Mouse (Mus musculus): ENCODE measurements at regions not wholly inside any gene's neighbourhood (a gene's known extent, or its start where the extent isn't known, plus 50 kb on each side); places are given as distances from the start of the nearest gene placed in this dataset.

DNA sequence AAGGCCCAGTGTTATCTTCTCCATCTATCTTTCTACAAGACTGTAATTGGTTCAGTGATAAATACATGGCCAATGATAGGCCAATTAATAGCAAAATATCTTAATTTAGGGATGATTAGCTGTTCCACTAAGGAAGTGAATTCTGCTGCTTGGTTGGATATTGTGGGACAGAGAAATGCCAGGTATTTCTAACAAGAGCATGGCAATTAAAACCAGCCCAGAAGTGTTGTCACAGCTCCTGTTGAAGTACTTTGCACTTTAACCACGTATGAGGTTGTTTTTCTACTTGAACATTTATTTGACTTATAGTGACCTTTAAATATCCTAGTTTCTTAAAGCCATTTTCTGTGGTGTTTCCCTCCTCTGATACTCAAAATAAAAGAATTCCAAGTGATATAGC, 65.7 kb upstream of the Acsl4 start:
- no peak for DNase-seq (ENCODE audit: low read depth, low spot score)

DNA sequence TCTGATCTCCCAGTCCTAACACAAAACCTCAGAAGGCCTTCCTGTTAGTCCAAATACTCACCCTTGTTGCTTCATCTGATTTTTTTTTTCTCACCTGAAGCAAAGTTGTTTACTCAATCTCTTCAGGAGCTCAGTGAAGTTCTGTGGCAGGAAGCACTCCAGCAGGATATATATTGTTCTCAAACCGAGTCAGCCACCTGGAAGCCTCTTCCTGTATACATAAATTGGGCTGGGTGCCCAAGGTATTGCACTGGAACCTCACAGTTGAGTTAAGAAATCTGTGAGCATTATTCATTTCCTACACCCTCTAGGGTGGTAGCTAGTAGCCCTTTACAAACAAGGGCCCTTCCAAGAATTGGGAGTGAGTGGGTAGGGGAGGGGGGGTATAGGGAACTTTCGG, 73.8 kb upstream of the Acsl4 start:
- DNase-seq (ENCODE audit: low read depth, low spot score): no peak

DNA sequence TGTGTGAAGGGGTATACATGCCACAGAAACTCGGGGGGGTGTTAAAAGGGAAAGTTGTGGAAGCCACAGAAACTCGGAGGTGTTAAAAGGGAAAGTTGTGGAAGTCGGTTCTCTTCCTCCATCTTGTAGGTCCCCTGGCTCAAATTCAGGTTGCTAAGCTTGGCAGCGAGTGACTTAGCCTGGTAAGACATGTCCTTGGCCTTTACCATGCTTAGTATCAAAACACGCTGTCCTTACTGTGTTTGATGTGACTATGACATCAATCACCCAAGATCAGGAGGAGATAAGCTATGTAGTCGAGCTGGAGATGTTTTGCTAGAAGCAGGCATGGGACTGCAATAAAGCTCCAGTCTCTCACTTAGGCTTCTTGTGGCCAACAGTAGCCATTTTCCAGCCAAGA, 74.4 kb upstream of the Acsl4 start:
- no peak for DNase-seq (ENCODE audit: low read depth, low spot score)

DNA sequence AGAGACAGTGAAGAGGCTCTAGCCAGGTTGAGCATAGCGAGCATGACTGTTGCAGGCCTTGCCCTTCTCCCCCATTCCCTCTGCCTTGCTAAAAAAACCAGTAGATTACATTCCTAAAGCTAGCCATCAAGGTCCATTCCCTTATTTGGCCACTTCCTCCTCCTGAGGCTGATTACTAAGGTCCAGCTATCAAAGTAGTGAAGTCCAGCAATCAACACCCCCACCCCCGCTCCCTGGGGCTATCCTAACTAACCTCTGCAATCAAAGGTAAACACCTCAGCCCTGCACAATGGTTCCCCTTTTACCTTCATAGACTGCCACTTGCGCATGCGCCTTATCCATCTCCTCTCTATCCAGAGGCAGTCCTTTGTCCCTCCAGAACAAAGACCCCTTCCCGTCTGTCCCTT, 77.5 kb upstream of the Acsl4 start:
- no peak for DNase-seq (ENCODE audit: low read depth, low spot score)

DNA sequence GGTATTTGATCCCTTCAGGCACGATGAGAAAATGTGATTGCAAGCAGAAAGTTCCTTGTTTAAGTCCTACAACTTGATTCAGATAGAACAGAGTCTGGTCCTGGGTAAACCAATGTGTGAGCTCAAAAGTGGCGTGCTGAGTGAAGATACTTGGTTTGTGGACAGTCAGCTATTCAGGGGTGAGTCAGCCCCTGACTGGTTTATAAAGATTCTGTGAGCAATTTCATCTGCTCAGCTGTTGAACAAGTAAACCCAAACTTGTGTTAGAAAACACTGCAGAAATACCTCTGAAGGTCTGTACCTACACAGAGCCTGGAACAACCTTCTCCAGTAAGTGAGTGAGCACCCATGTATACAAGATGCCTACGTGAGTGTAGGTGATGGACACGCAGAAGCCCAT, 78.1 kb upstream of the Acsl4 start:
- DNase-seq (ENCODE audit: low read depth, low spot score): no peak

DNA sequence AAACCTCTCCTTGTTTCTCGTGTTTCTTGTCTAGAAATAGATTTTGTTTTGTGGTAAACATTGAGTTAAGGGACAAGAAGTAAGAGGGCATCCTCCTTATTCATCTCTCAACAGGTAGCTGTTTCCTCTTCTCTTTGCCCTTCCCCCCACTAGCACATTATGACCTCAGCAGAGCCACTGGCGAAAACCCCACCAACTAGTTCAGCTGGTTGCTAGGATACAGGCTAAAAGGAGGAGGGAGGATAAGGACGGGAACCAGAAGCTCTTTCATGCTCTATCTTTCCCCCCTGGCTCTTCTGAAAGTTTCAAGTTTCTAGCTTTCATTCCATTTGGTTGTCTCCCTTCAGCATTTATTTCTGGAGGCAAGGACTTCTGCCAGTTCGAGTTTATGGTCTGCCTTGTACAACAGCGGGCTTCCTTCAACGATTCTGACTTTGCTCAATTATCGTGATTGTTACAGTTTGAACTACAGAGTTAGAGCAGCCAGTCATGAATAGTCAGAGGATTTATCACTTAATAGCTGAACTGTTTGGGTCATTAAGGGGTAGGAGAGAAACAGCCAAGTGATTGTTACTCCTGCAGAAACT, 78.8 kb upstream of the Acsl4 start:
- peak; percentile 4 for DNase-seq (ENCODE audit: low read depth, low spot score)

DNA sequence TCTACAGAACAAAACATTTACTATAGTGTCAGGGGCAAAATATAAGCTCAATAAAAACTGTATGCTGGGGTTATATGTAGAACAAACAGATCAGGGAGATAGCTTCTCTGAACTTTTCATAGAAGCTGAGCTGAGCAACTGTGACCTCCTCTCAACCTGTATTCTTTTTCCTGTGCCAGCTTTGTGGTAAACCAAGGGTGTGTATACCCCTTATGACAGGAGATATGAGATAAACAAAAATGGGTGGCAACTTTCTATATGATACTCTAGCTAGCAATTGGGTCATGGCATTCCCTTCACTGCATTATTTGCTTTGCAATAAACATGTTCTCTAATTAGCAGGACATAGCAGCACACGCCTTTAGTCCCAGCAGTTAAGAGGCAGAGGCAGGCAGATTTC, 79.7 kb upstream of the Acsl4 start:
- no peak for DNase-seq (ENCODE audit: low read depth, low spot score)

DNA sequence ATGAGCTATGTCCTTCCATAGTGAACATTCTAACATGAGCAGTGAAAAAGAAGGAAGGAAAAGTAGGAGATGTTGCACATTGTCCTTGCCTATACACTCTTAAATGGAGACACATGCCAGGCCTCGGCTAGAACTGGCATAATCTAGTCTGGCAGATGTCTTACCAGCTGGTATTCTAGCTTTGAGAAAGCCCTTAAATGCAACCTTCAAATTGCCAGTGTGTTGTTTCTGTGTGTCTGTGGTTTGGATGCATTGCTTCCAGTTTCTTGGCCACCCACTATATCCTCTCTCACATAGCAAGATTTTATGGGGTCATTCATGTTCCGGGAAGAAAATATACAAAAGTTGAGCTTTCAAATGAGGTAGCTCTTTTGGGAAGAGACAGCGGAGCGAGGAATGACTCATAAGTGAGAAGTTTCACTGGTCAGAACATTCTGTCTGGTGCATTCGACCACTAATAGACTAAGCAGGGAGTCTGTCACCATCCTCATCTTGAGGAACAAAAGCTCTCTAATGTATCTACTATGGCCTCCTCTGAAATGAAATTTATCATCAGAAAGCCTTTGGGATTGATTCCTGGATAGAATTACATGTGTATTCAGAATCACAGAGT, 91.0 kb upstream of the Acsl4 start:
- peak; percentile 65 for DNase-seq (ENCODE audit: low read depth, low spot score)

DNA sequence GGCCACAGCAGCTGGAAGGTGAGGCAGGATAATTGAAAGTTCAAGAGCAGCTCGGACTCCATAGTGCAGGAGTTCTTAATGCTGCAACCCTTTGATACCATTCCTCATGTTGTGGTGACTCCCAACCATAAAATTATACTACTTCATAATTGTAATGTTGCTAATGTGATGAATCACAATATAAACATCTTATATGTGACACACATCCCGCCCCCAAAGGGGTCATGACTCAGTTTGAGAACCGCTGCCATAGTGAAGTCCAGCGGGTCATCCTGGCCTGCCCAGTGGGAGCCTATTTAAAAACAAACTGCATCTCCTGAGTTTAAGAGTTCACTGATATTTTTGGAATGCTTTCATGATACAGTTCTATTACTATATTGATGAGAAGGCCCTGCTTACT, 97.7 kb upstream of the Acsl4 start:
- no peak for DNase-seq (ENCODE audit: low read depth, low spot score)

DNA sequence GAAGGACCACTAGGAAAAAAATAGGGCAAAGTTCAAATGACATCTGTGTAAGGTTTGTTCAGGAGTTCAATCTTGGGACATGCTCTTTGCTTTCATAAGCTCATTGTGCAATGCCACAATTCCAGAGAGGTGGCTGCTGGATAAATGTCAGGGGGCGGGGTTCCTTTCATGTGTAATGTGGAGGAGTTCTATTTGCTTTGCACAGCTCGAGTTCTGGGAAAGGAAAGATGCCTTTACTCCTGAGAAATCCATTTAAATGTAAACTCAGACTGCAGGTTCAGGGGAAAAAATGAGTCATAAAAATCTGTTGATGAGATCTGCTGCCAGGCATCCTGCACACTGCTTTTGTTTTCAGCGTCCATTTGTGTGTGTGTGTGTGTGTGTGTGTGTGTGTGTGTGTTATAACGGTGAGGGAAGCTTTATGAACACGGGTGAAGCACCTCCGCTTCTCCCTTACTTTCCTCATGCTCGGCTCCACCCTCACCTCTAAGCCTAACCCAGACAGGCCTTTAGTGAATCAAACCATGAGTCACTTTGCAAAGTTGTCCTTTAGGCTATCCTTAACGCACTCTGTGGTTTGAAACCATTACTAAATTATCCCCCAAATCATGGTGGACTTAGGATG, 99.9 kb upstream of the Acsl4 start:
- DNase-seq (ENCODE audit: low read depth, low spot score): peak; percentile 63

DNA sequence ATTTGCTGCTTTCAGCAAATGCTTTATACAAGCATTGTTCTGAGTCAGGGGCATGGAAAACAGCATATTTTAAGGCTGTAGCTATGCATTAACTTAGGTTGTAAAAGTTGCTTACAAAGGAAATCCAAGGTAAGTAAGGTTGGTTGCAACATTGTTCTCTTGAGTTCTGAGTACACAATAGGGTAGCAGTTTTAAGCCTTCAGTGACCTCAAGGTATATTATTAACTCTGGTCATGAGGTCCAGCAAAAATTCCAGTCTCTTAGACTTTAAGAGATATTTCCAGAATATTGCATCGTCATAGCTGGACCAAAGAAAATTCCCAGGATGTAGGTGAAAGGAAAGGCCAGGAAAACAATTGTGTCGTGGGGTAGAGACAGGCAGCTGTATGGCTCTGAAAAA, 110.8 kb upstream of the Acsl4 start:
- DNase-seq (ENCODE audit: low read depth, low spot score): no peak

DNA sequence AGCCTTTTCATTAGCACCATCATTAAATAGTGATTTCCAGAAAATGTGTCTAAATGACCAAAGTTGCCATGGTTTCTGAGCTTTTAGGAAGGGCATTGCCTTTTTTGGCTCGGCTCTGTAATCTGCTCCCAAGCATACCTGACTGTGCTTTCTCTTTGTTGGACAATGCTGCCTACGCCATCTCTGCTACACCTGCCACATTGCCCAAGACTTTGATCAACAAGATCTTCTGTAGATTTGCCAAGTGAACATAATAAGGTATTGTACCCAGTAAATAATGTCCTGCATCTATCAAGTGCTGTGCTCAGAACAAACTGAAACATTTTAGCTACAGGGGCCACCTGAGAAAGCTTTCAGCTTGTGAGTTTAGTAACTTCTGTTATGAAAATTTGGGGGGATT, 114.6 kb upstream of the Acsl4 start:
- DNase-seq (ENCODE audit: low read depth, low spot score): no peak

DNA sequence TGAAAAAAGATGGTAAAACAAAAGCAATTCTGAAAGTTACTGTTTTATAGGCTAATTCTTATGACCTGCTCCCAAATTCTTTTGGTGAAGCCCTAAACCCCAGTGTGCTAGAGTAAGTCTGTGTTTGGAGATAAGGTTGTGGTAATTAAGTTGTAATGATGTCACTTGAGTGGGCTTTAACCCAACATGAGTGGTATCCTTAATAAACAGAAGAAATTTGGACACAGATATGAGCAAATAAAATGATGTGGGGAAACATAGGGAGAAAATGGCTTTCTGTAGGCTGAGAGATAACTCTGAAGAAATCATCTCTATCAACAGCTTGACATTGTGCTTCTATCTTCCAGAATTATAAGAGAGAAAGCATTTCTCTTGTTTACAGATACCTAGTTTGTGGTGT, 117.1 kb upstream of the Acsl4 start:
- DNase-seq (ENCODE audit: low read depth, low spot score): no peak

DNA sequence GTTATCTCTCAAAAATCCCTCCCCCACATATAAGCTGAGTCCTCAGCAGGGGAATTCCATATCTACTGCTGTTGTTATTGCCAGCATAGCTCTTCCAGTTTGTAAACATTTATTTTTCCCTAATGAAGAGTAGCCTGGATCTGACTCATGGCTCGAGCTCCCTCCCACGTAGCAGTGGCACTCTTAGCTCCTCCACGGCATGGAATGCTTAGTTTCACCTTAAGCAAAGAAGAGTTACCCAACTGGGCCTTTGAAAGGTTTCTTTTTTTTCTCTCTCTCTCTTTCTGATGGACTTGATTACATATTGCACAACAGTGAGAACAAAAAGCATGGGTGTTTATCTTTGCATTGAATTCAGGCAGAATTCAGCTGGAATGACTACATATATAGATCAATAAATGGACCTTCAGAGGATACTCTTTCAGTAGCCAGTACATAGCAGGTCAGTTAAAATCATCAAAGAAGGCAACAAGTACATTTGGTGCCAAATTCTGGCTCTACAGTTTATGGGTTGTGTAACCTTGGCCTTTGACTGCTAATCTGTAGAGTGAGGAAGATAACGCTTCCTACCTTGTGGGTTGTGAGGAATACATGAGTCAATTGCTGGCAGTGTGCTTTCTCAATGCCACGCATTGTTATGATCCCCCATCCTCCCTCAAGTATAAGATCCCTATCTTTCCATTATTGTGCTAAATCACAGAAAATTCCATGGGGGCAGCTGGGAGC, 126.2 kb upstream of the Acsl4 start:
- no peak for DNase-seq (ENCODE audit: low read depth, low spot score)

DNA sequence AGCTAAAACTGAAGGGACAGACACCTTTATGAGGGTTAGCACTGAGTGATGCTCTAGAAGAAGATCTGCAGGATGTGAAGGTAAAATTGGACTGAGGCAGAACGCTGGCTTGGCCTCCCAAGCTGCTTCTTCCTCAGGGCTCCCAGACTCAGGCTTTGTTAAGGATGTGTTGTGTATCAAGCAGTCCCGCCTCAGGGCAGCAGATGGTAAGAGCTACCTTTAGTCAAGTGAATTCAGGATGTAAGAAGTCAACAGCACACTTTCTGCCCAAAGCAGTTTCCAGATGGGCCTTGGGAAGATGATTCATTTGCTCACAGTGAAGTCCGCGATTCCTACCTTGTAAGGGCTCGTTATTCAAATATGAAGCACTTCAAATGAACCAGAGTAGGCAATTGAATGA, 126.9 kb upstream of the Acsl4 start:
- DNase-seq (ENCODE audit: low read depth, low spot score): peak; percentile 45

DNA sequence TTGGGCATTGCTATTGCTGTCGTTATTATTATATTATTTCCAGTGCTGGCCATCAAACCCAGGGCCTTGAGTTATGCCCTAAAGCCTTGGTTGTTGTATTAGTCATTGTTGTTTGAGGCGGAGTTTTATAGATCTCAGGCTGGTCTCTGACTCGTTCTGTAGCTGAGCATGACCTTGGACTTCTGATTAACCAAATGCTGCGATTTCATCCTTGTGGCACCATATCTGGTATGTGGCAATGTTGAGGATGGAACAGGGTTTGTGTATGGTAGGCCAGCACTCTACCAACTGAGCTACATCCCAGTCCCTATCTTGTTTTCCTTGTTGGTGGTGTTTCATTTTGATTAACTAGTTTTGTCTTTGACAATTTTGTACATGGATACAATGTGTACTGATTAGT, 130.7 kb upstream of the Acsl4 start:
- DNase-seq (ENCODE audit: low read depth, low spot score): no peak

DNA sequence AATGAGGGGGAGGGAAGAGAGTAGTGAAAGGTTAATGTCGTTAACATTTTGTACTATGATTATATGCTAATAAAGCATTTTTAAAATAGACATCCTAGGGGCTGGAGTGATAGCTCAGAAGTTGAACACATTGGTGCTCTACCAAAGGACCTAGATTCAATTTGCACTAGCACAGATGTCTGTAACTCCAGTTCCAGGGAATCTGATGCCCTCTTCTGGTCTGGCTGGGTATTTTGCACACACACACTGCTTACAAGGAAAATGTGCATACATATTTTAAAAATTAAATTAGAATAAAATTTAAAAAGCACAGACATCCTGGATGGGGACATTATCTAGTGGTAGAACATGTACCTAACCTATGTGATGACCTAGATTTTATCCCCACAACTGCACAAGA, 136.6 kb upstream of the Acsl4 start:
- peak; percentile 55 for DNase-seq (ENCODE audit: low read depth, low spot score)

DNA sequence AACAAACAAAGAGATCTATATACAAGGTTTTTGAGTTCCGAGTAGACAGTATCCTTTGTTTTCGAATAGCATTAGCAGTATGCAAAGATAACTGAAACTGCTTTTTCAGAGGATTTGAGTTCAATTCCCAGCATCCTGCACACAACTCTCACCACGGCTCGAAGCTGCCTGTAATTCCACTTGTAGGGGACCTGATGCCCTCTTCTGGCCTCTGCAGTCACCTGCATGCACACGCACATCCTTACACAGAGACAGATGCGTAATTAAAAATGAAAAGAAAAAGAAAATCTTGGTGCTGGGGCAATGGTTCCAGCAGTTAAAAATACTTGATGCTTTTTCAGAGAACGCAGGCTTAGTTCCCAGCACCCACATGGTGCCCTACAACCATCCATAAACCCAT, 139.6 kb upstream of the Acsl4 start:
- DNase-seq (ENCODE audit: low read depth, low spot score): no peak

DNA sequence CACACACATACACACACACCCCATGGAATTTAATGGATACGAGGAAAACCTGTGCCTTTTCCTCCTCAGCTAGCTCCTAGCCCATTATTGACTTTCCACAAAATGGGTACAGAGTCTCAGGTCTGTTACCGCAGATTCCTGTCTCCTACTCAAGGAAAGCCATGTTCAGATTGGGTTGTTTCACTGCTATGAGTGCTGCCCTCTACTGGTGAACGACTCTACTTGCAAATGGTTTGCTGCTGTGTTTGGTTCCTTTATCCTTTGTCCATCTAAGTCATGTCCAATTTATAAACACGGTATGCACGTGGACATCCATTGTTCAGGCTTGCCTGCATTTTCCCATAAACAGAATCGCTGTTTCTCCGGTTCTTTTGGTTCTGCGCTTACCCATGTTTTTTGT, 144.4 kb upstream of the Acsl4 start:
- peak; percentile 63 for DNase-seq (ENCODE audit: low read depth, low spot score)

DNA sequence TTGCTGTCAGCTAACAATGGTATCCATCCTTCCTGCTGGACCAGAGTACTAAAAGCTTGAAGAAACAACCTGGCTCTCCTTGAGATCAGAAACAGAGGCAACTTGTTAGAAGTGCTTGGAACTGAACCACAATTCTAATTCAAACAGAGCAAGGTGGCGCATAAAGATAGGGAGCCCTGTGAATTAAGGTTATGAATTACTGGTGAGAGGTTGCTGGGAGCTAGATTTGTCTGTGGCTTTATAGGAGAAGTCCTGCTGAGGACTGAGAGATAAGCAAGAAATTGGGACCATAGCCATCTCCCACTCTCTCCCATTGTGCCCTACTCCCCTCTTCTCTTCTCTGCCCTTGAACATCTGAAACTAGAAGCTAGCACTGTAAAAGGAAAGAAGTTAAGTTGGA, 145.2 kb upstream of the Acsl4 start:
- DNase-seq (ENCODE audit: low read depth, low spot score): no peak

DNA sequence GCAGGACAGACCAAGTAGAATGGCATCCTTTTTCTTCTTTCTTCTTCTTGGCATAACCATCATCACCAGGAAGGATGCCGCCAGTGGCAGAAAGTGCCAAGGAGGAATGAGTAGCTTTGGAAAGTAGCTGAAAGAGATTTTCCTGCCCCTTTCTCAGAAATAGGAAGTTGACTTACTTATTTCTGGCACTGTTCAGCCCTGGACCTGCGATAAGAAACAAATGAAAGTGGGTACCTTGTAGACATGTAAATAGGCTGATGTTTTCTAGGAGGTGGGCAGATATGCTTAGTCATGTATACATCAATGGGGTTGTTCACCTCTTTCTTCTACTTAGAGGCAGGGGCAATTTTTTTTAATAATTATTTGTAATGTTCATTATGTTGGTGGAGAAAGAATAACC, 145.3 kb upstream of the Tmem164 start:
- no peak for DNase-seq (ENCODE audit: low read depth, low spot score)

DNA sequence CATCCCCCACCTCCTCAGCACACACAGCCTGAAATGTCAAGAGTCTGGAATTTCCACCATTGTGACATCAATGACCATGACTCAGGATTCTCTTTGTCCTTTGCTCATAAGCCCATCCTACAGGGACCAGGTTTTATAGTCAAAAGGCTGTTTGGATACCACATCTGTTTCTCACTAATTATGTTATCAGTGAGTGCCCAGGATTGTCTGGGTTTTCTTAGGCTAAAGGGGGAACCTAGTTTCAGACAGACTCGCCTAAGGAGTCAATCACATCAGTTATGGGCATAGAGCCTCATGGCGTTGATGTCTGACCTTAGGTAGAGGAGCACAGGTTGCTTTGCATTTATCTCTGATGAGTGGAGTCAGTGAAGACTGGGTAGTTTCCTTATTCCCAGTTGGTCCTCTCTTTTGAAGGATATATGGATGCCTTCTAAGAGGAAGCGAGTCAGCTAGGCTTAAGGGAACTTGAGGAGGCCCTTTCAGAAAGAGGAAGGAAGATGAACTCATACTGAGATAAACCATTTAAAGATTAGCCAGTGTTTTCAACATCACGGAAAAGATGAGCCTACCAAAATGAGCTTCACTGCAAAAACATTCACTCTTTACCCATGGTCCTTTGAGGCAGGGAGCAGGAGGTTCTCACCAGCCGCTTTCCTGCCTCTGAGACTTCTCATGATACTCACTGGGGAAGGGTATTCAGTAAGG, 143.8 kb upstream of the Tmem164 start:
- DNase-seq (ENCODE audit: low read depth, low spot score): no peak
